8 mouse cellular contexts compared by ENCODE assay signal in the genomic region with DNA sequence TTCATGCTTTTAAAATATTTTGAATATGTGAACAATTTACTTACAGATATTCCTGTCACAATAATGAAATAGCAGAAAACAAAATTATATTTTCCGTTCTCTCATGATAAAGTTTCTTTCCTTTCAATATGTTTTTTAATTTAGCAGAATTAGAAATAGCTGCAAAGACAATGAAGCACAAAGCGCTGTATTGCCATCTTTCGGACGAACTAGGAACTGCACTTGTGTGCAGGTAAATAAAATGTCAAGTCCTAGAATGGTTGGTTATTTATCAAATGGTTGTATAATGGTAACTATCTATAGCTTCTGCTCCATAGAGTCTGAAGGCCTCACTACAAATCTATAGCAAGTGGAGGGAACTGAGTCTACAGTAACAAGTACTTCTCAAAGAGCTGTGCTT.
DNase-seq lines count a peak whose midpoint lies in the region; ATAC-seq lines count a peak whose summit lies in the region.

No protein-coding gene starts in this region.

- WGBS in hindbrain, embryonic 11.5 days: 7% methylated on average over 4 of the region's 4 CpGs
- 5% methylated on average over 4 of the region's 4 CpGs for WGBS in hindbrain, embryonic 12.5 days
- WGBS in embryonic facial prominence, embryonic 14.5 days: 2% methylated on average over 4 of the region's 4 CpGs

- H3K4me1 ChIP-seq in hindbrain, embryonic 11.5 days (replicated peaks; ENCODE audit: control insufficient read depth, insufficient read depth, low read length): no peaks in the 10 kb centered on the region
- H3K4me1 ChIP-seq in hindbrain, embryonic 12.5 days: peaks cover 8% of the 10 kb centered on the region
- peaks cover 4% of the 10 kb centered on the region; the same call in 1 of the 2 replicates for H3K4me1 ChIP-seq in embryonic facial prominence, embryonic 14.5 days (ENCODE audit: control insufficient read depth, insufficient read depth, low read length)

- no peak overlapping the region for H3K27ac ChIP-seq in hindbrain, embryonic 11.5 days (ENCODE audit: low read depth, low read length)
- H3K27ac ChIP-seq in hindbrain, embryonic 12.5 days: no peak overlapping the region
- no peak overlapping the region for H3K27ac ChIP-seq in embryonic facial prominence, embryonic 14.5 days (replicated peaks; ENCODE audit: low read depth, low read length)

- no peaks in the 10 kb centered on the region for H3K27me3 ChIP-seq in hindbrain, embryonic 11.5 days (ENCODE audit: control insufficient read depth, insufficient read depth, low read length)
- H3K27me3 ChIP-seq in hindbrain, embryonic 12.5 days: no peaks in the 10 kb centered on the region
- H3K27me3 ChIP-seq in embryonic facial prominence, embryonic 14.5 days (replicated peaks; ENCODE audit: control insufficient read depth, insufficient read depth, low read length): no peaks in the 10 kb centered on the region

- peak; percentile 77 for DNase-seq in hindbrain, embryonic 11.5 days (ENCODE audit: low spot score)
- DNase-seq in CD4-positive, CD25-positive, alpha-beta regulatory T cell, adult 2 months (ENCODE audit: low read depth, low spot score): peak; percentile 86
- DNase-seq in adrenal gland, postnatal 25 days: peak; percentile 63
- peak; percentile 74 for DNase-seq in embryonic facial prominence, embryonic 14.5 days (ENCODE audit: low spot score)
- peak; percentile 63 for DNase-seq in kidney, postnatal 14 days
- DNase-seq in thymus, postnatal 14 days: peak; percentile 69

- no peaks in the 10 kb centered on the region for H3K36me3 ChIP-seq in hindbrain, embryonic 11.5 days (ENCODE audit: control insufficient read depth, insufficient read depth, low read length)
- H3K36me3 ChIP-seq in hindbrain, embryonic 12.5 days: no peaks in the 10 kb centered on the region
- no peaks in the 10 kb centered on the region for H3K36me3 ChIP-seq in embryonic facial prominence, embryonic 14.5 days (ENCODE audit: control insufficient read depth, insufficient read depth, low read length)

- no peak overlapping the region for H3K4me3 ChIP-seq in hindbrain, embryonic 11.5 days (ENCODE audit: low read depth, low read length)
- H3K4me3 ChIP-seq in hindbrain, embryonic 12.5 days: no peak overlapping the region
- no peak overlapping the region for H3K4me3 ChIP-seq in embryonic facial prominence, embryonic 14.5 days (ENCODE audit: low read depth, low read length)

- H3K9ac ChIP-seq in hindbrain, embryonic 11.5 days (ENCODE audit: low read depth, low read length): no peak overlapping the region
- no peak overlapping the region for H3K9ac ChIP-seq in hindbrain, embryonic 12.5 days
- H3K9ac ChIP-seq in embryonic facial prominence, embryonic 14.5 days (ENCODE audit: low read depth, low read length): no peak overlapping the region

- no peaks in the 10 kb centered on the region for H3K9me3 ChIP-seq in hindbrain, embryonic 11.5 days (ENCODE audit: control insufficient read depth, low read length)
- no peaks in the 10 kb centered on the region for H3K9me3 ChIP-seq in hindbrain, embryonic 12.5 days (replicated peaks)
- no peaks in the 10 kb centered on the region for H3K9me3 ChIP-seq in embryonic facial prominence, embryonic 14.5 days (ENCODE audit: control insufficient read depth, low read length)

- H3K4me2 ChIP-seq in hindbrain, embryonic 11.5 days (replicated peaks; ENCODE audit: low read depth, low read length): no peak overlapping the region
- H3K4me2 ChIP-seq in hindbrain, embryonic 12.5 days (replicated peaks): no peak overlapping the region
- H3K4me2 ChIP-seq in embryonic facial prominence, embryonic 14.5 days (ENCODE audit: low read depth, low read length): no peak overlapping the region

- ATAC-seq in hindbrain, embryonic 11.5 days (ENCODE audit: low FRiP score): no peak
- ATAC-seq in hindbrain, embryonic 12.5 days (ENCODE audit: low FRiP score): no peak
- no peak for ATAC-seq in embryonic facial prominence, embryonic 14.5 days (ENCODE audit: low read depth)
- peak; percentile 60 for ATAC-seq in megakaryocyte, adult 5-6 weeks (ENCODE audit: poor library complexity, severe bottlenecking)
